Mouse (Mus musculus): Measurements from ENCODE around the gene Zdhhc17.

DNA sequence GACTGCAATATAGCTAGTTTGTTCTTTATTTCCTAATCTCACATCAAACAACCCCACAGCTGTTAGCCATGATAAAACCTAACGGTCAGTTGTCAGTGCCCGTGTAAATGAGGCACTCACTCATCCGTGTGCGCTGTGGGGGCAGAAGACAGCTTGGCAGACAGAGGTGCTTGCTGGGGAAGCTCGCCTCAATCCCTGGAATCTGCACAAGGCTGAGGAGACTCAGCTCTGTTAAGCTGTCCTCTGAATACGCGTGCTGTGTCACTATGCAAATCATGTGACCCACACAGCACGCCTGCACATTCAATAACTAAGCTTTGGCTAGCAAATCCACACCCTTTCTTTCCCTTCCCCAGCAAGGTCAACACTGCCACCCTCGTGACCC lies 17.9 kb downstream of the Zdhhc17 start:
- no peak for TF ChIP-seq POLR2A (IDR thresholded peaks at IDR 0.05; ENCODE audit: extremely low read depth, insufficient read depth, low read length)
- TF ChIP-seq CTCF (IDR thresholded peaks at IDR 0.05; ENCODE audit: extremely low read depth, insufficient read depth, low read length), result no peak
